Mouse (Mus musculus): ENCODE results near the gene 9130213A22Rik. TPM values are rescaled to one million over a fixed set of nuclear protein-coding genes. Genes with fewer than 3 reads are reported as not detected.

9130213A22Rik gene
- polyA plus RNA-seq, 1 experiment from 2014 or later, result 0.27 TPM

DNA sequence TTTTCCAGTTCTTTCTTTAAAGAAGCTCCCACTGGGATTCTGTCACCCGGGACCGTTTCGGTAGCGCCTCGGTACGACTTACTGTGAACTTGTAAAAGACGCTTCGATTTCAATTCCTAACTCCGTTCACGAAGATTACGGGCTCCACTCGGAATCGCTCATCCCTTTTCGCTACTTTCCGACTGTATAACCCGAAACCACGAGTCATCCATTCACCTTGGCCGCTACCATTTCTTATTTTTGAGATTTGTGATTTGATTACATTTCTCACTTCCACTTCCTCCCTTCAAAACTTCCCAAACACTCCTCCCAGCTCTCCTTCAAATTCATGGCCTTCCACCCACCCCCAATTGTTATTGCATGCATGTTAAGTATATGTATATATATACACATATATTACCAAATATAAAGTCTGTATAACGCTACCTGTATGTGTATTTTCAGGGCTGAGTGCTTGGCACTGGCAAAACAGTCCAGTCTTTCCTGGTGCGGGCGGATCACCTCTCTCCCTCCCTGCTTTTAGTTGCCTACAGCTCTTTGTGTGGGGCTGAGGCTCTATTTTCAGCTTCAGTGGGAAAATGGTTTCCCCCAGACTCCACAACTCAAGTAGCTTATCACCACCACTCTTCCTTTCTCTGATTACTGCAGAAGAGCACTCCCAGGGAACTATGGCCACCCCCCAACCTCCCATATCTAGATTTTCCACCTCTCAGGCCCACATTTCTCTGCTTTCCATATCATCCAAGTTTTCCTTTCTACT, 11.2 kb downstream of the 9130213A22Rik start:
- WGBS, result 8% methylated on average over 21 of the region's 21 CpGs
- peaks cover 6% of the 10 kb centered on the region for H3K36me3 ChIP-seq (ENCODE audit: control insufficient read depth, insufficient read depth, low read length)
- peak overlapping the region; percentile 53 for H3K4me3 ChIP-seq (replicated peaks; ENCODE audit: low read length)
- peak overlapping the region; percentile 64 for H3K9ac ChIP-seq (ENCODE audit: low read length)
- H3K27ac ChIP-seq (ENCODE audit: low read length), result no peak overlapping the region
- no peaks in the 10 kb centered on the region for H3K27me3 ChIP-seq (ENCODE audit: control insufficient read depth, insufficient read depth, low read length)
- no peak for ATAC-seq (ENCODE audit: insufficient read depth, low FRiP score)
- H3K4me1 ChIP-seq (ENCODE audit: control insufficient read depth, insufficient read depth, low read length), result no peaks in the 10 kb centered on the region
- H3K4me2 ChIP-seq (ENCODE audit: low read depth, low read length), result peak overlapping the region; percentile 58
- H3K9me3 ChIP-seq (replicated peaks; ENCODE audit: control insufficient read depth, low read length), result no peaks in the 10 kb centered on the region

DNA sequence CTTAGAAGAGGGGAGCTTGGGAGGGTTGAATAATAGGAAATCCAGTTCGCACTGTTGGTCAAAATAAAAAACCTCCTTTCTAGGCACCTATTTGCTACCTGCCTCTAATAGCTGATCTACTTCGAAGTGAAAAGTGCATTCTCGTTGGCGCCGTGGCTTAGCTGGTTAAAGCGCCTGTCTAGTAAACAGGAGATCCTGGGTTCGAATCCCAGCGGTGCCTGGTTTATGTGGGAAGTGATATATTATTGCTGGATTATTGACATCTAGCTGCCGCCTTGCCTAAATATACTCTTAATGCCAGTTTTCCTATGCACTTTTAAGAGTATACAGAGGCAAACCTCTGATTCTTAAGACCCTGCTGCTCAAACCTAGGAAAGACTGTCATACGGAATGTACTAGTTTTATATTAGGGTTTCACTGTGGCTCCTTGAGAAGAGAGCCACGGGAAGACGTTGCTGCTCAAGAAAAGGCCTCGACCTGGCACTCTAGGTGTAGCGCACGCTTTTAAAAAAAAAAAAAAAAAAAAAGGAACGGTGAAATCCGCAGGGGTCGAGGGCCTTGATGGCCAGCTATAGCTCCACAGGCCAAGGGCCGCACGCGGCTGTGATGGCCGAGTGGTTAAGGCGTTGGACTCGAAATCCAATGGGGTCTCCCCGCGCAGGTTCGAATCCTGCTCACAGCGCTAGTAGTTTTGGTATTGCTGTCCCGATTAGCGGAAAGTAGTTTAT, 11.9 kb downstream of the 9130213A22Rik start:
- WGBS, result 1% methylated on average over 30 of the region's 30 CpGs
- H3K4me1 ChIP-seq (ENCODE audit: control insufficient read depth, insufficient read depth, low read length), result no peaks in the 10 kb centered on the region
- H3K9ac ChIP-seq (ENCODE audit: low read length), result peak overlapping the region; percentile 64

DNA sequence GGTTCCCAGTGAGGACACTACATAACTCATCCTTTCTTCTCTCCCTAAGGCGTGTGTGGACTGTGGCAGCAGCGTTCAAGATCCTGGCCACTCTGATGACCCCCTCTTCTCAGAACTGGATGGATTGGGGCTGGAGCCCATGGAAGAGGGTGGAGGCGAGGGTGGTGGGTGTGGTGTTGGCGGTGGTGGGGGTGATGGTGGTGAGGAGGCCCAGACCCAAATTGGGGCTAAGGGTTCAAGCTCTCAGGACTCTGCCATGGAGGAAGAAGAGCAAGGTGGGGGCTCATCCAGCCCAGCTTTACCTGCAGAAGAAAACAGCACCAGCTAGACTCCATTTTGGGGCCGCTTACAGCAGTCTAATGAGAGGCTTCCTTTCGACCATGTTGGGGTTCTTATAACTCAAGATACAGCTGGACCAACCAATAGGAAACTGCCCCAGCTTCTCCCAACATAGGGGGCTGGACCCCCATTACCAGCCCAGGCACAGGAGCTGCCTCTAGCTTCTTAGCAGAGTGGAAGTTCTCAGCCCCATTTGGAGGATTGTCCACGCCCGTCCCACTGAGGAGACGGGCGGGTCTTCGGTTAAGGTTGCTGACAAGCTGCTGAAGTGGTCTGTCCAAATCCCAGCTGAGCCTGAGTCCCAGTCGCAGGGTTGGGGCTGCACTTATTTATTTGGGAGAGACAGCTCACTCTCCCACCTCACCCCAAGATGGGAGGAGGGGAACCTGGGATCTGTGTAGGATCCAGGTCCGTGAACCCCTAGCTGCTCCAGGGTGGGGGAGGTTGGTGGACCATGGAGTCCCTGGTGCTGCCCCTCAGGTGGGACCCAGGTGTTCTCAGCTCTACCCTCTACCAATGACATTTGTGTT, 13.1 kb downstream of the 9130213A22Rik start:
- no peak for ATAC-seq (ENCODE audit: insufficient read depth, low FRiP score)
- H3K4me1 ChIP-seq (ENCODE audit: control insufficient read depth, insufficient read depth, low read length), result no peaks in the 10 kb centered on the region
- H3K9me3 ChIP-seq (replicated peaks; ENCODE audit: control insufficient read depth, low read length), result no peaks in the 10 kb centered on the region
- no peak overlapping the region for H3K4me2 ChIP-seq (ENCODE audit: low read depth, low read length)
- no peak overlapping the region for H3K9ac ChIP-seq (ENCODE audit: low read length)
- no peak overlapping the region for H3K4me3 ChIP-seq (replicated peaks; ENCODE audit: low read length)
- WGBS, result 79% methylated on average over 13 of the region's 13 CpGs
- H3K27me3 ChIP-seq (ENCODE audit: control insufficient read depth, insufficient read depth, low read length), result no peaks in the 10 kb centered on the region
- H3K36me3 ChIP-seq (ENCODE audit: control insufficient read depth, insufficient read depth, low read length), result peaks cover 25% of the 10 kb centered on the region
- H3K27ac ChIP-seq (ENCODE audit: low read length), result no peak overlapping the region

More for the DNA sequence above, 11.9 kb downstream of the 9130213A22Rik start:
- ATAC-seq (ENCODE audit: insufficient read depth, low FRiP score), result peak; percentile 75
- Histone ChIP-seq H3K27me3 (ENCODE audit: control insufficient read depth, insufficient read depth, low read length) (no peaks in the 10 kb centered on the region), H3K4me3 (replicated peaks; ENCODE audit: low read length) (peak overlapping the region; percentile 53), H3K36me3 (ENCODE audit: control insufficient read depth, insufficient read depth, low read length) (peaks cover 13% of the 10 kb centered on the region), H3K4me2 (ENCODE audit: low read depth, low read length) (peak overlapping the region; percentile 58), H3K27ac (ENCODE audit: low read length) (no peak overlapping the region; the same call in 1 of the 2 replicates), H3K9me3 (replicated peaks; ENCODE audit: control insufficient read depth, low read length) (no peaks in the 10 kb centered on the region)

DNA sequence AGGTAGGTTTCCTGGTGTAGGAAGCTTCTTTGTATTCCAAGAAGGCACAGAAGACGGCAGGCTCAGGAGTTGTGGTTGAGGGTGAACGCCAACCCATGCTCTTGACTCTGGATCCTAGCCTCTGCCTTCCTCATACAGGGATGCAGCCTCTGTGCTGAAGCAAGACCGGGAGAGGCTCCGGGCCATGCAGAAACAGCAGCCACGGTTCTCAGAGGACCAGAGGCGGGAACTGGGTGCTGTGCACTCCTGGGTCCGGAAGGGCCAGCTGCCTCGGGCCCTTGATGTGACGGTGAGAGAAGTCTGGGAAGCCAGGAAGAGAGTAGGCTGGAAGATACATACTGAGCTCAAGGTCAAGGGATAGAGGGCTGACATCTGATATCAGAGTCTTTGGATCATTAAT, 14.2 kb downstream of the 9130213A22Rik start:
- Histone ChIP-seq H3K27me3 (ENCODE audit: control insufficient read depth, insufficient read depth, low read length) (no peaks in the 10 kb centered on the region), H3K4me2 (ENCODE audit: low read depth, low read length) (no peak overlapping the region), H3K9me3 (replicated peaks; ENCODE audit: control insufficient read depth, low read length) (no peaks in the 10 kb centered on the region), H3K4me3 (replicated peaks; ENCODE audit: low read length) (no peak overlapping the region), H3K27ac (ENCODE audit: low read length) (no peak overlapping the region), H3K4me1 (ENCODE audit: control insufficient read depth, insufficient read depth, low read length) (no peaks in the 10 kb centered on the region), H3K36me3 (ENCODE audit: control insufficient read depth, insufficient read depth, low read length) (peaks cover 34% of the 10 kb centered on the region), H3K9ac (ENCODE audit: low read length) (no peak overlapping the region)
- 95% methylated on average over 9 of the region's 9 CpGs for WGBS
- ATAC-seq (ENCODE audit: insufficient read depth, low FRiP score), result no peak

DNA sequence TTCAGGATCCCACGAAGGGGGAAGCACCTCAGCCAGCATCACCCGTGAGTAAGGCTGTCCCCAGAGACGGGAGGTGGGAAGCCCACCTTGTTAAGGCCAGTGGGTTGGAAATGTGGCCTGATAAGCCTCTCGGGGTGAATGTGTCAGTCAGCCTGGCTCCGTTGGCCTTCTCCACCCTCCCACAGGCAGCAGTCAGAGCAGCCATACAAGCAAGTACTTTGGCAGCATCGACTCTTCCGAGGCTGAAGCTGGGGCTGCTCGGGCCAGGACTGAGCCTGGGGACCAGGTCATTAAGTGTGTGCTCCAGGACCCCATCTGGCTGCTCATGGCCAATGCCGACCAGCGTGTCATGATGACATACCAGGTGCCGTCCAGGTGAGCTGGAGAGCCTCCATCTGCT, 14.7 kb downstream of the 9130213A22Rik start:
- Histone ChIP-seq H3K4me1 (ENCODE audit: control insufficient read depth, insufficient read depth, low read length) (no peaks in the 10 kb centered on the region), H3K27ac (ENCODE audit: low read length) (no peak overlapping the region), H3K27me3 (ENCODE audit: control insufficient read depth, insufficient read depth, low read length) (no peaks in the 10 kb centered on the region), H3K9ac (ENCODE audit: low read length) (no peak overlapping the region), H3K36me3 (ENCODE audit: control insufficient read depth, insufficient read depth, low read length) (peaks cover 36% of the 10 kb centered on the region), H3K9me3 (replicated peaks; ENCODE audit: control insufficient read depth, low read length) (no peaks in the 10 kb centered on the region), H3K4me3 (replicated peaks; ENCODE audit: low read length) (no peak overlapping the region), H3K4me2 (ENCODE audit: low read depth, low read length) (no peak overlapping the region)
- WGBS, result 88% methylated on average over 11 of the region's 11 CpGs
- no peak for ATAC-seq (ENCODE audit: insufficient read depth, low FRiP score)

DNA sequence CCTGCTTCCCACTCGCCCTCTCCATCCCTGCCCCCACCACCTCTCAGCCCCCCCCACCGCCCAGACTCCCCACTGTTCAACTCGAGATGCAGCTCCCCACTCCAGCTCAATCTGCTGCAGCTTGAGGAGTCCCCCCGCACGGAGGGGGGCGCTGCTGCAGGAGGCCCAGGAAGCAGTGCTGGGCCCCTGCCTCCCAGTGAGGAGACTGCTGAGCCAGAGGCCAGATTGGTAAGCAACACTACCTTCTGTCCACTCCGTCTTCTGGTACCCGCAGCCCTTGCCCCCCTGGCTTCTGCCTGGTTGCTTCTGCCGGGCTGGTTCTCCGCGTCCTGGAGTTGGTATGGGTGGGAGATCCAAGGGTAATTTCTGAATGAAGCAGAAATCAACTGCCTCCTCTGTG, 15.5 kb downstream of the 9130213A22Rik start:
- Histone ChIP-seq H3K9ac (ENCODE audit: low read length) (no peak overlapping the region), H3K27ac (ENCODE audit: low read length) (no peak overlapping the region), H3K27me3 (ENCODE audit: control insufficient read depth, insufficient read depth, low read length) (no peaks in the 10 kb centered on the region), H3K36me3 (ENCODE audit: control insufficient read depth, insufficient read depth, low read length) (peaks cover 38% of the 10 kb centered on the region), H3K4me1 (ENCODE audit: control insufficient read depth, insufficient read depth, low read length) (no peaks in the 10 kb centered on the region), H3K9me3 (replicated peaks; ENCODE audit: control insufficient read depth, low read length) (no peaks in the 10 kb centered on the region), H3K4me3 (replicated peaks; ENCODE audit: low read length) (no peak overlapping the region), H3K4me2 (ENCODE audit: low read depth, low read length) (no peak overlapping the region)
- no peak for ATAC-seq (ENCODE audit: insufficient read depth, low FRiP score)
- 87% methylated on average over 11 of the region's 11 CpGs for WGBS

DNA sequence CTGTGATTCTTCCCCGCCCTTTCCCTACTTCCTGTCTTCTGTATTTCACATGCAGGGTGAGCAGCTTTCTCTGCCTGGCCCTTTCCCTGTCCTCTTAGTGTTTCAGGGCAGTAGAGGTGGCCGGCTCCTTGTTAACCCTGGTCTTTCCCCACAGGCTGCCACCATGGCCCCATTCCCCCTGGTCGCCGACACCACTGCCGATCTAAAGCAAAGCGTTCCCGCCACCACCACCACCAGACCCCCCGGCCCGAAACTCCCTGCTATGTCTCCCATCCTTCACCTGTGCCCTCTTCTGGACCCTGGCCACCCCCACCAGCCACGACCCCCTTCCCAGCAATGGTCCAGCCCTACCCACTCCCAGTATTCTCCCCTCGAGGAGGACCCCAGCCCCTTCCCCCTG, 16.1 kb downstream of the 9130213A22Rik start:
- H3K4me2 ChIP-seq (ENCODE audit: low read depth, low read length), result no peak overlapping the region
- 92% methylated on average over 11 of the region's 11 CpGs for WGBS
- H3K4me3 ChIP-seq (replicated peaks; ENCODE audit: low read length), result no peak overlapping the region
- no peaks in the 10 kb centered on the region for H3K9me3 ChIP-seq (replicated peaks; ENCODE audit: control insufficient read depth, low read length)
- no peak overlapping the region for H3K9ac ChIP-seq (ENCODE audit: low read length)
- ATAC-seq (ENCODE audit: insufficient read depth, low FRiP score), result no peak
- no peaks in the 10 kb centered on the region for H3K27me3 ChIP-seq (ENCODE audit: control insufficient read depth, insufficient read depth, low read length)
- H3K27ac ChIP-seq (ENCODE audit: low read length), result no peak overlapping the region
- peaks cover 42% of the 10 kb centered on the region for H3K36me3 ChIP-seq (ENCODE audit: control insufficient read depth, insufficient read depth, low read length)
- H3K4me1 ChIP-seq (ENCODE audit: control insufficient read depth, insufficient read depth, low read length), result no peaks in the 10 kb centered on the region

DNA sequence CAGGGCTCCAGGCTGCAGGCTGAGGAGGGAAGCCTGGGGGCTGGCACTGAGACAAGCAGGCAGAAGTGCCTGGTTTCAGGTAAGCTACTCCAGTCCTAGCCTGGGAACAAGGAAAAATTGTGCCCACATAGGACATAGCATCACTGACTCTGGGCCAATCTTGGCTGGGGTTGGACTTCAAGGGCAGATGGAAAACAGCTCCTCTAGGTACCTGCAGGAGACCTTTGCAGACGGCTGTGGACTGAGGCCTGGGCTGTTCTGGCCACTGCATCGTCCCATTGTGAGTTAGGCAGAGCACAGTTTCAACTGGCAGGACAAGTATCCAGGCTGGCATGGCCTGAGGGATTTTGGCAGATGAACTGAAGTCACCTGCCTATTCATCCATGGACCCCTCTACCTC, 16.6 kb downstream of the 9130213A22Rik start:
- no peak for ATAC-seq (ENCODE audit: insufficient read depth, low FRiP score)

More for the DNA sequence above, 16.6 kb downstream of the 9130213A22Rik start:
- 88% methylated on average over 2 of the region's 2 CpGs for WGBS
- H3K9me3 ChIP-seq (replicated peaks; ENCODE audit: control insufficient read depth, low read length), result no peaks in the 10 kb centered on the region
- H3K4me2 ChIP-seq (ENCODE audit: low read depth, low read length), result no peak overlapping the region
- no peaks in the 10 kb centered on the region for H3K4me1 ChIP-seq (ENCODE audit: control insufficient read depth, insufficient read depth, low read length)
- peaks cover 47% of the 10 kb centered on the region for H3K36me3 ChIP-seq (ENCODE audit: control insufficient read depth, insufficient read depth, low read length)
- no peak overlapping the region for H3K9ac ChIP-seq (ENCODE audit: low read length)
- H3K27me3 ChIP-seq (ENCODE audit: control insufficient read depth, insufficient read depth, low read length), result no peaks in the 10 kb centered on the region
- no peak overlapping the region for H3K27ac ChIP-seq (ENCODE audit: low read length)
- H3K4me3 ChIP-seq (replicated peaks; ENCODE audit: low read length), result no peak overlapping the region
